Mouse (Mus musculus) gastrocnemius, adult 8-10 months (tissue): ENCODE data around the gene Btbd17. TPM values are rescaled to one million over a fixed set of nuclear protein-coding genes. Genes with fewer than 3 reads are reported as not detected.

Experiments used
- DNase-seq, 2 experiments: peaks; one replicate each; pipeline ENCODE4 v3.0.0; 2022; ENCODE audit warnings: low spot score in 2 of 2
- total RNA-seq, 4 experiments: library from RNA; stranded (reverse); gene quantifications; 2 replicates each; pipeline ENCODE4 v1.2.4; 2022

Btbd17 gene
- total RNA-seq, 4 experiments from 2014 or later, result not detected

DNA sequence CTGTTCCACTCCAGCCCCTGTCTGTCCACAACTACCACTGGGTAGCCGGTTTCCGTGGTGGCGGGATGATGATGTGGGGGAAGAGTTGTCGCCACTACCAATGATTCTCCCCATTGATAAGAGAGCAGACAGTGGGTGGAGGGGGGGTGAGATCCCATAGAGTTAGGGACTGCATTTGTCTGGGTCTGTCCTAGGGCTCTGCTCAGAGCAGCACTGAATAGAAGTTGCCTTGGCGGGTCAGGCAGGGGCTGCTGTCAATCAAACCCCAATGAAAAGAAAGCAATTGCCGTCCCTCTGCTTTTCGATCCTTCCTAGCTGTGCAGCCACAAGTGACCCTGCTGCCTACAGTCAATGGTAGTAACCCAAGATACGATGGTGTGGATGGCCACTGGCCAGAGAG is 8.2 kb upstream of the Btbd17 start:
- DNase-seq, result no peak

DNA sequence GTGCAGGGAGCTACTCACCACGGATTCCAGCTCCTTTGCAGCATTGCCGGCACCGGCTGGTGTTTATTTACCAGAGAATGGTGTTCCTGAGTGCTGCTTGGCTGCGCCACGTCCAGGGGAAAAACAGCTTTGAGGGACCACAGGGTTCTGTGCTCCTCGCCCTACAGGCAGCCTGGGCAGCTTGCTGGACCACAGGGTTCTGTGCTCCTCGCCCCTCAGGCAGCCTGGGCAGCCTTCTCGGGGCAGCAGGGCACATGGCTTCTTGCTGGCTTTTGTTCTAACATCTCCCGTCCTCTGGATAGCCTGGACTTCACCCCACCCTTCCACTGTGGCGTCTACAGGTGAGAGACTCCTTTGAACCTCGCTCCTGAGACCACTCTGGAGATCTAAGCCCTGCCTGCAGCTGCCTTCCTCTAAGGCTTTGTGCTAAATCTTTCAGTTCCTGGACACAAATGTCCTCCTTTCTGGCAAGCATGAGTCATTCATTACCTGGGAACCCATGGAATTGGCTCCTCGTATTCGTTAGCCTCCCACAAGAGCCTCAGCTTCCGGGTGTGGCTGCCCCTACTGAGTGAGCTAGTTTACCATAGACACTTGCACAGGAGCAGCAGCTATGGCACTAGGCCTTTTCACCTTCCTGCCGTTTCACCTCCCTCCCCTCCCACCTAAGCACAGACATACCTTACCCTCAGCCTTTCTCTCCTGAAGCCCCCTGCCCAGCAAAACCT is 7.0 kb upstream of the Btbd17 start:
- DNase-seq, result no peak

DNA sequence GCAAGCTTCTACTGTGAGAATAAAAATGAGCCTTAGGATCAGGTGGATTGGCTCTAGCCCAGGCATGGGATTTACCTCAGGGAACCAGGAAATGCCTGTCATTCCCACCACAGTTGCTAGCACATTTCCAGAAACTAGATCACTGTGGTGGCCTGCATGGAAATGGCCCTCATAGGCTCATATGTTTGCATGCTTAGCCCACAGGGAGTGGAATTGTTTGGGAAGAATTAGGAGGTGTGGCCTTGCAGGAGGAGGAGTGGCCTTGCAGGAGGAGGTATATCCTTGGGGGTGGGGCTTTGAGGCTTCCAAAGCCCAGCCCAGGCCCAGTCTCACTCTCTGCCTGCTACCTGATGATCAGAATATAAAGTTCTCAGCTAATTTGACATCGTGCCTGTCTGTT is 6.2 kb upstream of the Btbd17 start:
- no peak for DNase-seq

DNA sequence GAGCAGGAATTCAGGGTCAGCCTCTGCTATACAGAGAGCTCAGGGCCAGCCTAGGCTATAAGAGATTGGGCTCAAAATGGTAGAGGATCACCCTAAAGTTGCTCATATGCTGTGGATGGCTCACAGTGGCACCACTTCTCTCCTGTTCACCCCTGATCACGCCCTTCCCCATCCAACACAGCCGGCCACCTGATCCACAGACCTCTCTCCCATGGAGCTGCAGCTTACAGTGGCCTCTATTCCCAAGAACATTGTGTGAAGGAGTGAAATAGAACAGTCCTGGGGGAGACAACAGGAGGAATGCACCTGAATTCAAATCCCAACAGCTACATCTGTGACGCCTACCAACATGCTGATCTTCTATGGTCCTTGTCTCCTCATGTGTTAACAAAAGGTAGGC is 2.9 kb upstream of the Btbd17 start, which contains the start of gene Gpr142:
Gene Gpr142 (plus strand): TSS at position 301 of the 400 bp plus-strand sequence.
- DNase-seq, result no peak

DNA sequence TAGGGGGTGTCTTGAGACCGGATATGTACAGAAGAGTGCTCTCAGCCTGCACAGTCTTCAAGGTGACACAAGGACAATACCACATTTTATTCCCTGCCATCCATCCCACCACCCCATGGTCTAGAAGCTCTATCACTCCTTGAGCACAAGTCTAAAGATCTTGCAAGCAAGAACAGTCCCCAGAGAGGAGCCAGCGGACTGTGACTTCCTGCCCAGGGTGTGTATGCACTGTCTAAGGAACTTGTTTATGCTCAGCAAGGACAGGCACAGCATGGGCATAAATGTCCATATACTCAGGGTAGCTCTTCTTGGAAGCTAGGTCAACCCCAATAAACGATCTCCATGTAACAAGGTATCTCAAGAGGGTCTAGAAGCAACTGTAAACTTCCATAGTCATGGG is 2.2 kb upstream of the Btbd17 start:
- no peak for DNase-seq

DNA sequence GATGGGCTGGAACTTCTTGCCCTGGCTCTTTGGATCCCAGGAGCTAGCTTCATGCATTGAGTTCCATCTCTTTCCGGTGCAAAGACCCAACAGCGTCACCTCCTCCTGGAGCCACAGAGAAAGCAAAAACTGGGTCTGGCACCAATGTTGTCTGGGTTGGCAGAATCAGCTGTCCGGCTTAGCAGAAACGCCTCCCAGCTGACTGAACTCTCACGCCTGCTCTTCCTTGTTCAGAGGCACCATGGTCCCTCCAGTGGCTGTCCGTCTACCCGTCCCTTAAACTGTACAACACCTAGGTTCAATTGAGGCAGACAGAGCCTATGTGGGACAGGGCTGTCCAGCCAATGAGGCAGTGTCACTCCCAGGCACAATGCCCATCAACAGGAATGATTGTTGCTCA is 1.4 kb upstream of the Btbd17 start:
- DNase-seq, result no peak

DNA sequence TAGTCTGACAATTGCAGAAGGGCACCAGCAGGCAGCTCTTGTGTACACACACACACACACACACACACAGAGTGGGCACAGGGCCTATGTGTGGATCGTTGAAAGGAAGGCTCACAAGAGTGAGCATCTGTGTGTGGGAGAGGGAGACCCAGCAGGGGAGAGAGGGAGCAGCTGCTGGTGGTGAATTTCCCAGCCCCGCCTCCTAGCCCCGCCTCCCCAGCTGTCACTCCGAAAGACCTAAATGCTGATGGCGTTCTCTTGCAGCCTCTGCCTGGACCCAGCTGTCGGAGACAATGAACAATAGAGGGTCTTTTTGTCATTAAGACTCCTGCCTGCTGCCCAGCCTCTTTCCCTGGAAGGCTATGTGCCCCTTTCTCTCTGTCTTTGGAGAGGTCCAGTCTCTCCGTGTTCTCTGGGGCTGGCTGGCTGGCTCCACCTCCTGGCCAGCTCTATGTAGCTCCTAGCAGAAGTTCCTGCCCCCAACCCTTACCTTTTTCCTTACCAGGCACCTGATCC is 456 bp downstream of the Btbd17 start:
- DNase-seq, result no peak

DNA sequence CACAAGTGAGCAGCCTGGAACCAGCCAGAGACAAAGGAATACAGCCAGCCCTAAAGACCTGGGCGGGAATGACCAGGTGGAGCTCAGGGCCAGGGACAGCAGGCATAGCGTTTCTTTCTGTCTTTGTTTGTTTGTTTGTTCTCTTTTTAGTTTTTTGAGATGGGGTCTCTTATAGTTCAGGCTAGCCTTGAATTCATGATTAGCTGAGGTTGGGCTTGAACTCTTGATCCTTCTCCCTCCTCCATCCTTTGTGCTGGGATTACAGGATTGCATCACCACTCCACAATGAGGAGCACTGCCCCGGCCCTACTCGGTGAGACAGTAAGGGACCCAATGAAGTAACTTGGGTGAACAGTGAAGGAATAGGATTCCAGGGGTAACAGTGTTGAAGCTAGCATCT is 1.1 kb downstream of the Btbd17 start:
- DNase-seq, result no peak

DNA sequence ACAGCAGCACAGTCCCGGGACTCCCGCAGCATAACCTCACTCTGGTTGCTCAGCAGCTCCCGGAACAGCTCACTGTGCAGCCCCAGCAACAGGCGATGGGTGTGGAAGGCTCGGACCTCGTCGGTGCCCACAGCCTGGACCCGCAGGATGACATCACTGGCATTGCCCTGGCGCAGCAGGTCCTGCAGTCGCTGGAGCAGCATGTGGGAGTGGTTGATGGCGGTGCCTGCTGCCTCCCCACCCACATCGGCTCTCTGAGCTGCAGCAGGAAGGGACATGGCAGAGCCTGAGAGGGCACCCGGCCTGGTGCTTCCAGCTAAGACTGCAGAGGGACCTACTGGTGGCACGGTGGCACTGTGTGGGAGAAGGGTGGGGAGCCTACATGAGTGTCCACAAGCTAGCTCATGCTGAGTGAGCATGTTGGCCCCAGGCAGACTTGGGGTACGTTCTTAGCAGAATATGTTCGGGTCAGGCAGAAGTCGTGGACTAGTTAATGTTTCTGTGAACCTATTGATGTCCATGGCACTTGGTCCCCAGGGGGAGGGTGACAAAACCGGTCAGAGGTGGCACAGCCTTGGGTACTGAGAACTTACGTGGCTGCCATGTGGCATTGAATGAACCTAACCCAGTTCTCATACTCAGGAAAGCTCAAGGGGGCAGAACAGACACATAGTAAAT is 1.7 kb downstream of the Btbd17 start:
- DNase-seq, result no peak

DNA sequence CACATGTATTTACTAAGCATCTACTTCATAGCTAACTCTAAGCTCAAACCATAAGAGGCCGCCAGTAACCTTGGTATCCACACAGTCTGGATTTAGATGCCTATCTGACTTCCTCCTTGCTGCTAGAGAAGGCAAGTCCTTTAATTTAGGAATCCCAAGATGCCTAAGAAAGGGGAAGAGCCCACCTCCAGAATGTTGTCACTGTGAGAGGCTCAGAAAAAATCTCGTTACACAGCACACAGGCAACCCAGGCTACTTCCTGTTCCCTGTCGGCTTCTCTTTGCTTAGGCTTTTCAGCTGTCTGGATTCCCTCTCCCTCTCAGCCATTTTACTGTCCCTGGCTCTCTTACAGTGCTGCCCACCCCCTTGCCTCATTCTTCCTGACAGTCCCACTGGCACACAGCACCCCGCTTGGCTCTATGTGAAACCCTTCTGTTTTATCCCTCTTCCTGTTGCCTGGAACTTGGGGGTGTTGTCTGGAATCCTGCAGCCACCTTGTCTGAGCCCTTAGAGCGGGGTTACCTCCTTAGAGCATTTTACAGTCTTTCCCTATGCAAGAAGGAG is 2.7 kb downstream of the Btbd17 start:
- DNase-seq, result no peak

DNA sequence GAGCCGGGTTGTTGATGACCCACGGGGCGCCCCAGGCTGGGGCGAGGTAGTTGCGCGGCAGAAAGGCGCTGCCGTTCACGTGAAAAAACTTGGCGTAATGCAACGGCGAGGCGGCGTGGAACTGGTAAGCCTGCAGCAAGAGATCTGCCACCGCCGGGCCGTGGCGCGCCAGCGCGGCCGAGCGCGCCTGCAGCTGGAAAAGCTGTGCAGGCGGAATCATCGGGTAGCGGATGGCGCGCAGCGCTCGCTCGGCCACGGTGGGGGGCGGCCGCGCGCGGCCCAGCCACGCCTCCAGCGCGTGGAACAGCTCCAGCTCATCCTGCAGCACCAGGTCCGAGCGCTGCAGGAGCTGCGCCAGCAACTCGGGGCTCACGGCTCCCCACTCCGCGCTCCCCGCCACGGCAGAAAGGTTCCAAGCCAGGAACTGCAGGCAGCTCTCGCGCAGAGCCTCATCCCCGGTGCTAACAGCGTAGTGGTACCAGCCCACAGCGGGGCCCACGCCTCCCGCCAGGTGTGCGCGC is 3.8 kb downstream of the Btbd17 start:
- no peak for DNase-seq

DNA sequence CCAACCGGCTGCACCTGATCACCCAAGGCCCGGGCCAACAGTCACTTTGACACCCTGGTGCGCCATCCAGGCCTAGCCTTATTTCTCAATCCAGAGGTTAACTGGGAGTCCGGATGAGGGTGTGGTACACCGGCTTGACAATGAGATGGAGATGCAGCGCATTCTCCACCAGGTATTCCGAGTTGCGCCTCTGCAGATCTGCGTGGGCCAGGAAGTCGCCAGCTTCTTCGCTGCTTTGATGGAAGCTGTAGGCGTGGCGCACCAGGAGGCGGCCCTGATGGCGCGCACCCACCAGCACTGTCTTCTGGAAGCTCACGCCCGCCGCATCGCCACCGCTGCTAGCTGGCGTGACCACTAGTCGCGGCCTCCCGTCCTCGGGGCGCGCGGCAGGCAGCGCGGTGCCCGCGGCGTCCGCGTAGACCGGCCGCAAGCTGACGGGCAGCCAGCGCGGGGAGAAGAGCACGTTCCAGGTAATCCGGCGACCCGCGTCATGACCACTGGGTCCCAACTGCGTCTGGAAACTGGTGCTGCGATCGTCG is 4.3 kb downstream of the Btbd17 start:
- no peak for DNase-seq

DNA sequence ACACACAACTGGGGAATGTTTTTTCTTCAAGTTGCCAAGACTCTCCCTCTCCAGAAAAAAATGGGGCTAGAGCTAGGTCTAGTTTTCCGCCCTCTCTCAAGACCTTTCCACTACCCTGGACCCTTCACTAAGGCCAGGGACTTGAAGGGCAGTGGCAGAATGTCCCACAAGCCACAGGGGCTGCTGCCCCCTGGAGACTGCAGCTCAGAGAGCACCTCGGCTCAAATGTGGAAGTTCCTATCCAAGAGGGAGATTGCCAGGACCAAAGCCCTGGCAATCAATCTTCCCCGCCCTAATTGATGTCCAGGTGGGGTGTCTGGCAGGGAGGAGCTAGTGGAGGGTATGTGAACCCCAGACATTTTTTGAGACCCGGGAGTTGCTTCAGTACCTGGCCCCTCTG is 4.9 kb downstream of the Btbd17 start:
- DNase-seq, result no peak

DNA sequence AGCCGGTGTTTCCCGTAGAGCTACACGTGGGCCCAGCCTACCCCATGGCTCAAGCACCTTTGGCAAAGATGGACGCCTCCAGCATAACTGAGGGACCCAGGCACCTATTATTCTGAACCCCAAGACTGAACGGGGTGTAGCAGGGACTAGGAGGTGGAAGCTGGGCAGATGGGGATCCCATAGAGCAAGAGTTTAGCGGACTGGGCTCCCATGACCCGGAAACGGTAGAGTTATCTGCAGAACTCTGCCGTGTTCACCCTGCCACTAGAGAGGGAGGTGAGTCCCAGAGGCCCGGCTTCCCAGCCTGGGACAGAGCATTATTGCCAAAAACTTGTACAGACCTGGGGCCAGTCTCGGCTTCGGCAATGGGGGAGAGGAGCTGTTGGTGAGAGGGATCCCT is 5.6 kb downstream of the Btbd17 start:
- no peak for DNase-seq

DNA sequence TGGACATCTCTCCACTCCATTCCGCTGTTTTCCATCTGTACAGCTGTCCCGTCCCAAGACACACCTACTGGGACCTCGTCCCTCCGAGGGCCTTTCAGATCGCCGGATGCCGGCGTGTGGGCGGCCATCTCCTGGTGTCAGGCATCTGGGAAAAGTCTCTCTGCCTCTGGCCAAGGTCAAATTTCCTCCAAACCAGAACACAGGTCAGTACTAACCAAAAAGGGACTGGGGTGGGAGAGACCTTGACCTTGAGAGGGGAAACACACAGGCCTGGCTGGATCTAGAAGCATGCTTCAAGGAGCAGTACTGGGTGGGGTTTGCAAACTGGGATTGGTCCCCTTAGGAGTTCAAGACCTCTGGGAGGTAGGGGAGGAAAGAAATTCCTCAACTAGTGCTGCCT is 6.0 kb downstream of the Btbd17 start:
- no peak for DNase-seq

DNA sequence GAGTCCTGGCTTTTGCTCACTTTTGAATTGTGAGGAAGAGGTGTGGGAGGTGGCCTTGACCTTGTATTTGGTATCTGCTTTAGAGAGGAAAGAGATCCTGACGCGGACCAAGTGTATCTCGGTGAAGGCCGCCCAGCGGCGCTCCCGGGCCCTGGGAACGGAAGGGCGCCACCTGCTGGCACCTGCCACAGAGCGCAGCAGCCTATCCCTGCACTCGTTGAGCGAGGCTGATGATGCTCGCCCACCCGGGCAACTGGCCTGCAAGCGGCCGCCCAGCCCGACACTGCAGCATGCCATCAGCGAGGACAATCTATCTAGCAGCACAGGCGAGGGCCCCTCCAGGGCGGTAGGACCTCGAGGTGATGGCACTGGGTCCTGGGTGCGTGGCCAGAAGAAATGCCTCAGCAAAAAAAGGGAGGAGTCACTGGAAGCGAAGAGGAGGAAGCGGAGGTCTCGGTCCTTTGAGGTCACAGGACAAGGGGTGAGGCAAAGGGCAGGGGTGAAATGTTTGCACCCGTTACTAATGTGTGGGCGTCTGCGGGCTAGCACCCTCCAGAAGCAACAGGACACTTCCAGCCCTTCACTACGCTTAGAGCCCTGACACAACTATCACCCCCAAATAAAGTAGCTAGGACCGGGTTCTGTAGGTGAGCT is 6.6 kb downstream of the Btbd17 start:
- peak; percentile 56 to 65 for DNase-seq

DNA sequence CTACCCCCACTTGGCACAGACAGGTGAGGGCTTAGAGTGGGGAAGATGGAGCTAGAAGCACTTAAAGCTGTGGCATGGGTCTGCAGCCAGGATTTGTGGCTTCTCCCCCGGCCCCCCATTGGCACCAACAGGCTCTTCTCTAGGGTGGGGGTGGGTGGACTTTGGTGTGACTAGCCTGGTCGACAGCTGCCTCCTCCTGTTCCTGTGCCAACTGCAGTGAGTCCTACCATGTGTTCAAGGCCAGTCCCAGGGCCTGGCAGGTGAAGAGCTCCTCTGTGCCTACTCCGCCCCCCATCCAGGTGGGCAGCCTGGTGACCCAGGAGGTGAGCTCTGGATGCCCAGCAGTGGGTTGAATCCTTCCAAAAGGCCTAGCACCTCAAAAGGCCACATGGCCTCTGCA is 8.1 kb downstream of the Btbd17 start:
- DNase-seq, result no peak

DNA sequence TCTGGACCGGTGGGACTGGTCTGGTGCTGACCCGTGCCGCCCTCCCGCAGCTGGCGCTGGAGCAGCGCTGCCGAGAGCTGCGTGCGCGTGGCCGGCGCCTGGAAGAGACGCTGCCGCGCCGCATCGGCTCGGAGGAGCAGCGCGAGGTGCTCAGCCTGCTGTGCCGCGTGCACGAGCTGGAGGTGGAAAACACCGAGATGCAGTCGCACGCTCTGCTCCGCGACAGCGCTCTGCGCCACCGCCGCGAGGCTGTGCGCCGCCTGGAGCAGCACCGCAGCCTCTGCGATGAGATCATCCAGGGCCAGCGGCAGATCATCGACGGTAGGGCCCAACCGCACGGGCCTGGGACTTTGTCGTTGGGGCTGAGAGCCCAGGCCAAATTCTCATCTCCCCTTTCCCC is 9.4 kb downstream of the Btbd17 start:
- no peak for DNase-seq

DNA sequence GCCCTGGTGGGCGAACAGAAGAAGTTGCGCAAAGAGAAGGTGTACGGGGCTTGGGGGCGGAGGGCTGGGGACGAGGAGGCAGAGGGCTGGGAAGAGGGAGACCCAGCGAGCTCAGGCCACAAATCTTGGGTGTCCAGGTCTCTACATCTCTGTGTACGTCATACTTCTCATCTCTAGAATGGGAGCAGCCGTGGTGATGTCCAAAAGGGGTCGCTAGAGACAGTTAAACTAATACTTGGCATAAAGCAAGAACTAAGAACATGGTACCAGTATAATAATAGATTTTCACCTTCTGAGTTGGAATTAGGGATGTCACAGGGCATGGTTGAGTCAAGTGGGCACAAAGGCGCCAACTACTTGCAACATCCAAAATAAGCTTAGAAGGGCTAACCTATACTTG is 9.9 kb downstream of the Btbd17 start:
- DNase-seq, result no peak

DNA sequence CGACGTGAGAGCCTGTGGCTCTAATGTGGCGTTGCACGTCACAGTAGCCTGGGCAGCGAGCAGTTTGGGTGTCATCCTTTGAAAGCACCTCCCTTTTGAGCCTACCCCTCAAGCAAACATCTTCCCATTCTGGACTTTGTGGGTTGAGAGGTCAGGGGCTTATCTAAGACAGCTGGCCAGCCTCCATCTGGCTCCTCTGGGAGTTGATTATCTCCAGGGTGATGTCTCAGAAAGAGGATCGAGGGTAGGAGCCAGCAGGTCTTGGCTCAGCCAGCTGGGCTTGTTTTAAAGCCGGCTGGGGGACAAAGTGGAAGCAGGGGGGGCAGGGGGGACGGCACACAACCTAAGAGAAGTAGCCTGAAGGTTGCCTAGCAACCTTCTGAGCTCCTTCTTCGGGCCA is 15.7 kb downstream of the Btbd17 start:
- no peak for DNase-seq

DNA sequence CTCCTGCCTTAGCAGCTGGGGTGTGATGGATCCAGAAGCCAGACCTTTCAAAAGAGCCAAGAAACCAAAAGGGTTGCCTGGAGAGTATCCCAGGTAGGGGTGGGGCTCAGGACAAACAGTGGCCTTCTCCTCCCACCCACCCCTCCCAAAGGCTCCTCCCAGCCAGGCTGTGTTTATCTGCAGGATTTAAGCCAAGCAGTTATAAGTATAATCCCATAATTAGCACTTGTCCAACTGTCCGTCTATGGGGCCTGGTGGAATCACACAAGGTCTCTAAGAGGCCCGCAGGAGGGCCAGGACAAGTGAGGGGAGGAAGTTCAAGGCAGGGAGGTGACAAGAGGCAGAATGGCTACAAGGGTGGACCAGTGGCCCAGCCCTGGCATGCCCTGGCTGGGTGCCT is 23.8 kb downstream of the Btbd17 start:
- DNase-seq, result no peak

DNA sequence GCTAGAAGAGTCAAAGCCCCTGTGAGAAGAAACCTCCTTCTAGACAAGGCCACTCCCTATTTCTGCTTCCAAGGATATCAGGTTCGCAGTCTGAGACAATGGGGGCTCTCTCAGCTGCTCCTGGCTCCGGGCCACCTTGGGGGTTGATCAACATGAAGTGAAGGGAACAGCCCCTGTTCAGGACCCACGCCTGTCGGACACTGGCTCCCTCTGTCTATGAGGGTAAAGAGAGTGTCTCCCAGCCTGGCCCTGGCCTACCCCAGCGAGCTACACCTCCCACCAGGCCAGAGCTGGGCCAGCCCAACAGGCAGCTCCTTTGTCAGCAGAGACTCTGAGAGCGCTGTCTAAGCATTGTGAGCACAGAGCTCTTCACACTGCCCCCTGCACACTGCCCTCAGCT is 25.8 kb downstream of the Btbd17 start:
- DNase-seq, result no peak
